Mouse (Mus musculus) lung, postnatal 25 days (tissue): ENCODE data around the gene Mbtps1.
A peak's percentile ranks its signal among the peaks of the same experiment; 100 is the strongest.

Experiments
- DNase-seq: peaks from one replicate; pipeline ENCODE4 v3.0.0; 2022; ENCODE audit warnings: low spot score

Gene Mbtps1

GRCm38 (mm10) chr8:119558603-119559401 is at the start of gene Mbtps1:
Mbtps1 (minus strand) TSS chr8:119558735.
- peak; percentile 97 for DNase-seq

GRCm38 (mm10) chr8:119606224-119606623 is 47.7 kb upstream of the Mbtps1 start:
- no peak for DNase-seq

GRCm38 (mm10) chr8:119604996-119605395 is 46.5 kb upstream of the Mbtps1 start, which contains the start of gene Taf1c:
Taf1c (minus strand) TSS chr8:119605222.
- peak; percentile 93 for DNase-seq

GRCm38 (mm10) chr8:119604398-119604803 is 45.9 kb upstream of the Mbtps1 start:
- no peak for DNase-seq

GRCm38 (mm10) chr8:119603771-119604170 is 45.2 kb upstream of the Mbtps1 start:
- no peak for DNase-seq

GRCm38 (mm10) chr8:119591456-119591855 is 32.9 kb upstream of the Mbtps1 start:
- no peak for DNase-seq

GRCm38 (mm10) chr8:119590348-119590747 is 31.8 kb upstream of the Mbtps1 start:
- no peak for DNase-seq

GRCm38 (mm10) chr8:119588844-119589243 is 30.3 kb upstream of the Mbtps1 start:
- no peak for DNase-seq

GRCm38 (mm10) chr8:119588321-119588720 is 29.8 kb upstream of the Mbtps1 start:
- no peak for DNase-seq

GRCm38 (mm10) chr8:119585901-119586300 is 27.4 kb upstream of the Mbtps1 start:
- DNase-seq, result no peak

GRCm38 (mm10) chr8:119580441-119581161 is 22.1 kb upstream of the Mbtps1 start:
- DNase-seq, result no peak

- no peak for DNase-seq
These were observed 20.6 kb upstream of the Mbtps1 start for GRCm38 (mm10) chr8:119579096-119579495.

GRCm38 (mm10) chr8:119575366-119575726 is 16.8 kb upstream of the Mbtps1 start:
- DNase-seq, result no peak

GRCm38 (mm10) chr8:119574437-119575365 is 16.2 kb upstream of the Mbtps1 start, which contains the start of the genes Hsdl1 and Dnaaf1:
Hsdl1 (minus strand) TSS chr8:119575183.
Dnaaf1 (plus strand) TSS chr8:119575235.
- peak; percentile 96 for DNase-seq

- peak; percentile 36 for DNase-seq
These were observed 13.9 kb upstream of the Mbtps1 start for GRCm38 (mm10) chr8:119572411-119572810.

- no peak for DNase-seq
These were observed 12.6 kb upstream of the Mbtps1 start for GRCm38 (mm10) chr8:119571135-119571534.

- DNase-seq, result no peak
These were observed 11.3 kb upstream of the Mbtps1 start for GRCm38 (mm10) chr8:119569881-119570280.

GRCm38 (mm10) chr8:119568951-119569350 is 10.4 kb upstream of the Mbtps1 start:
- DNase-seq, result no peak

- DNase-seq, result no peak
These were observed 9.7 kb upstream of the Mbtps1 start for GRCm38 (mm10) chr8:119568251-119568650.

GRCm38 (mm10) chr8:119566367-119566766 is 7.8 kb upstream of the Mbtps1 start:
- DNase-seq, result no peak

GRCm38 (mm10) chr8:119563849-119564251 is 5.3 kb upstream of the Mbtps1 start:
- DNase-seq, result no peak

- no peak for DNase-seq
These were observed 826 bp upstream of the Mbtps1 start for GRCm38 (mm10) chr8:119559402-119559720.
